Mouse (Mus musculus): ENCODE measurements around the gene Mgst1.

- no peak for TF ChIP-seq CTCF (IDR thresholded peaks at IDR 0.05; ENCODE audit: low read depth, low read length)
- no peak for TF ChIP-seq GATA1 (IDR thresholded peaks at IDR 0.05; ENCODE audit: borderline replicate concordance, low read length)
- no peak for TF ChIP-seq TAL1 (conservative IDR thresholded peaks at IDR 0.05; ENCODE audit: low read depth, low read length)
- TF ChIP-seq GATA2 (IDR thresholded peaks at IDR 0.05; ENCODE audit: borderline replicate concordance, low read depth, low read length): no peak
Observed at GRCm38 (mm10) chr6:138153111-138153510, 13.0 kb downstream of the Mgst1 start.

All from G1E (cell line).